Mouse (Mus musculus) spleen, postnatal 10 days (tissue): ENCODE measurements around the gene Ccdc85b.
A peak's percentile ranks its signal among the peaks of the same experiment; 100 is the strongest.

ENCODE experiments used
- DNase-seq, 2 experiments: peaks; one replicate each; pipeline ENCODE4 v3.0.0; 2021 to 2022; ENCODE audit warnings: low spot score in 2 of 2

Ccdc85b gene

GRCm38 (mm10) chr19:5424782-5425741 lies 32.6 kb downstream of the Ccdc85b start, which contains the start of the genes Drap1 and AI837181:
TSS of gene Drap1 (minus strand) at chr19:5424979.
TSS of gene AI837181 (plus strand) at chr19:5425144.
- DNase-seq: peak; percentile 94 to 98

- DNase-seq: peak; percentile 70 to 79
Observed at GRCm38 (mm10) chr19:5424092-5424781, 33.5 kb downstream of the Ccdc85b start.

GRCm38 (mm10) chr19:5423561-5423960 lies 34.1 kb downstream of the Ccdc85b start:
- no peak for DNase-seq

- no peak for DNase-seq
Observed at GRCm38 (mm10) chr19:5422895-5423443, 34.7 kb downstream of the Ccdc85b start.

- DNase-seq: no peak
Observed at GRCm38 (mm10) chr19:5422267-5422666, 35.4 kb downstream of the Ccdc85b start.

- no peak for DNase-seq
Observed at GRCm38 (mm10) chr19:5421784-5422183, 35.9 kb downstream of the Ccdc85b start.

- no peak for DNase-seq
Observed at GRCm38 (mm10) chr19:5420579-5420978, 37.1 kb downstream of the Ccdc85b start.

GRCm38 (mm10) chr19:5419630-5420029 lies 38.1 kb downstream of the Ccdc85b start:
- DNase-seq: no peak

GRCm38 (mm10) chr19:5418750-5419466 lies 38.8 kb downstream of the Ccdc85b start:
- no peak for DNase-seq

- DNase-seq: no peak
Observed at GRCm38 (mm10) chr19:5414534-5414957, 43.1 kb downstream of the Ccdc85b start.

- DNase-seq: no peak
Observed at GRCm38 (mm10) chr19:5413840-5414239, 43.9 kb downstream of the Ccdc85b start.

- DNase-seq: no peak
Observed at GRCm38 (mm10) chr19:5411961-5412360, 45.7 kb downstream of the Ccdc85b start.

GRCm38 (mm10) chr19:5410641-5411040 lies 47.1 kb downstream of the Ccdc85b start:
- no peak for DNase-seq

- DNase-seq: peak in 1 of 2 experiments; percentile 20
Observed at GRCm38 (mm10) chr19:5409068-5409467, 48.6 kb downstream of the Ccdc85b start.

GRCm38 (mm10) chr19:5408057-5409001 lies 49.4 kb downstream of the Ccdc85b start:
- DNase-seq: peak in 1 of 2 experiments; percentile 17

GRCm38 (mm10) chr19:5407133-5407532 lies 50.6 kb downstream of the Ccdc85b start:
- peak; percentile 55 to 82 for DNase-seq

GRCm38 (mm10) chr19:5406531-5407126 lies 51.1 kb downstream of the Ccdc85b start:
- peak; percentile 41 to 56 for DNase-seq

GRCm38 (mm10) chr19:5405924-5406323 lies 51.8 kb downstream of the Ccdc85b start:
- peak in 1 of 2 experiments; percentile 16 for DNase-seq
